Mouse (Mus musculus): Measurements from ENCODE around the gene Olfr642. TPM values are rescaled to one million over a fixed set of nuclear protein-coding genes. Genes with fewer than 3 reads are reported as not detected.

Olfr642 gene
- polyA plus RNA-seq, 1 experiment from 2014 or later: not detected

DNA sequence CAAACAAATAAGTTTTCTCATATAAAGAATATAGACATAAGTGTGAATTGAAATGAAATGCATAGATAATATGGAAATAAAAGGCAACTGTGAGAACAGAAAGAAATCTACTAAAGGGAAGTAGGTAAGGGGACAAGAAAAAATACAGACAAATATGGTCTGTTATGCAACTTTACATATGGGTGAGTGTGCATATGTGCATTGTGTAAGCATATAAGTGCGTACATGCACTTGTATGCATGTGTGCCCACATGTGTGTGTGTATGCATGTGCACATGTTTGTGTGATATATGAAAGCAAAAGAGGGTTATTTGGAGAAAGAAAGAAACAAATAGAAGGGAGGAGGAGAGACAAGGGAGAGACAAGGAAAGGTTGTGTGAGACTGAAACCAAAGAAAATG, 33.5 kb downstream of the Olfr642 start:
- 91% methylated on average over 1 of the region's 1 CpGs for WGBS
- no peak overlapping the region for H3K9ac ChIP-seq (replicated peaks; ENCODE audit: low read length)
- H3K9me3 ChIP-seq (ENCODE audit: low read length): no peaks in the 10 kb centered on the region
- H3K36me3 ChIP-seq (ENCODE audit: insufficient read depth, low read length): no peaks in the 10 kb centered on the region
- no peaks in the 10 kb centered on the region for H3K27me3 ChIP-seq (ENCODE audit: insufficient read depth, low read length)
- no peak overlapping the region for H3K27ac ChIP-seq (ENCODE audit: low read length)
- H3K4me3 ChIP-seq (ENCODE audit: low read length): no peak overlapping the region
- ATAC-seq (ENCODE audit: low FRiP score, low TSS enrichment): no peak
- H3K4me2 ChIP-seq (replicated peaks; ENCODE audit: low read depth, low read length): no peak overlapping the region
- no peaks in the 10 kb centered on the region for H3K4me1 ChIP-seq (ENCODE audit: insufficient read depth, low read length)

DNA sequence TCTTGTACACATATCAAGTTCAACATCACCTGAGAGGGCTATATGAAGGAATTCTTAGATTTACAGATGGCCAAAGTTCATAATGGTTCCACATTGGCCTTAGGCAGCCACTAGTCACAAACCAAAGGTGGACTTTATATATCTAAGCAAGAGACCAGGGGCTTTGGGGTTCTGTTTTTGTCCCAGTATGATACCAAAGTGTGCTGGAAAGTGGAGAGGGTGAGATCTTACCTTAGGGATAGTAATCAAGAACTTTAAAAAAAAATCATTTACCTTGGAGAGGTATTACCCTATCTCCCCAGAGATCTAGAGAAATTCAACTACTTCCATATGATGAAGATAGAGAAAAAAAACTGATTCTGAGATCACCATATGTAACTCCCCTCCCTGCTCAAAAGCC, 35.3 kb downstream of the Olfr642 start, which contains the start of gene Olfr639:
Gene Olfr639, minus strand, starts transcription at position 101 of the 400 bp plus-strand sequence.
- no peak for ATAC-seq (ENCODE audit: low FRiP score, low TSS enrichment)

DNA sequence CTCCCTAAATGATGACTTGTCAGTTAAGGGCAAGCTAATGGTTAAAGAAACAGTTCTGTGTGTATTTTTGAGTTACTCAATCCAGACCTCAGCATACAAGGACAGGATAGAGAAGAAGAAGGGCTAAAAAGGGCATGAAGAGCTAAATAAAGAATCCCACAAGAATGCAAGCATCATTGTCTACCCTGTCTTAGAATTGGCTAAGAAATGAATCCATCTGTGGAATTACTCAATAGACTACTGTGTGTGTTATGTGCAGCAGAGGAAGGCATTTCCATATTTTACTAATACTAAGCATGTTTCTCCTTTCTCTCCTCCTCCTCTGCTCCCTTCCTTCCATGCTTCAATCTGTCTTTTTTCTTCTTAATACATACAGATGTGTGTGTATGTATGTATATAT, 53.3 kb downstream of the Olfr642 start:
- H3K36me3 ChIP-seq (ENCODE audit: insufficient read depth, low read length): no peaks in the 10 kb centered on the region
- ATAC-seq (ENCODE audit: low FRiP score, low TSS enrichment): no peak
- H3K9ac ChIP-seq (replicated peaks; ENCODE audit: low read length): no peak overlapping the region
- no peaks in the 10 kb centered on the region for H3K27me3 ChIP-seq (ENCODE audit: insufficient read depth, low read length)
- H3K9me3 ChIP-seq (ENCODE audit: low read length): no peaks in the 10 kb centered on the region
- no peak overlapping the region for H3K27ac ChIP-seq (ENCODE audit: low read length)
- H3K4me3 ChIP-seq (ENCODE audit: low read length): no peak overlapping the region
- H3K4me2 ChIP-seq (replicated peaks; ENCODE audit: low read depth, low read length): no peak overlapping the region
- H3K4me1 ChIP-seq (ENCODE audit: insufficient read depth, low read length): no peaks in the 10 kb centered on the region

More for the DNA sequence above, 35.3 kb downstream of the Olfr642 start, which contains the start of gene Olfr639:
- Histone ChIP-seq H3K27me3 (ENCODE audit: insufficient read depth, low read length) (no peaks in the 10 kb centered on the region), H3K27ac (ENCODE audit: low read length) (no peak within 1 kb of the TSS), H3K9me3 (ENCODE audit: low read length) (no peaks in the 10 kb centered on the region), H3K9ac (replicated peaks; ENCODE audit: low read length) (no peak within 1 kb of the TSS), H3K36me3 (ENCODE audit: insufficient read depth, low read length) (no peaks in the 10 kb centered on the region), H3K4me1 (ENCODE audit: insufficient read depth, low read length) (no peaks in the 10 kb centered on the region), H3K4me3 (ENCODE audit: low read length) (no peak within 1 kb of the TSS), H3K4me2 (replicated peaks; ENCODE audit: low read depth, low read length) (no peak within 1 kb of the TSS)

DNA sequence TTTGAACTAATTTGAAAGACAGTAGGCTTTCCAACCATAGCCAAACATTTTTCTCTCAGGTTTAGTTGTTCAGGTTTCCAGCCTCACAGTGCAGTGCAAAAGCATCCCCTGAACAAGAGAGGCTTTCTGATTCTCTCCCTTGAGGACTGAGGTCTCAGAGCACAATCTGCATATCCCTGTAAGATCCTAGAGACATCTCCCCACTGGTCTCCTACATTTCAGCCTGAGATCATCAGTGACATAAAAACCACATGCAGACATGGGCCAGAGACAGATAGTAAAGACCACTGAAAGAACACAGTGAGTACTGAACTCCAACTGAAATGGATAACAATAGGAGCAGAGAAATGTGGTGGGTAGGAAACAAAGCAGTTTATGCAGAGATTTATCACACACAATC, 54.0 kb downstream of the Olfr642 start, which contains the start of gene Olfr638:
Gene Olfr638, plus strand, starts transcription at position 301 of the 400 bp plus-strand sequence.
- no peaks in the 10 kb centered on the region for H3K27me3 ChIP-seq (ENCODE audit: insufficient read depth, low read length)

More for the DNA sequence above, 54.0 kb downstream of the Olfr642 start, which contains the start of gene Olfr638:
- Histone ChIP-seq H3K36me3 (ENCODE audit: insufficient read depth, low read length) (no peaks in the 10 kb centered on the region), H3K4me1 (ENCODE audit: insufficient read depth, low read length) (no peaks in the 10 kb centered on the region), H3K9ac (replicated peaks; ENCODE audit: low read length) (no peak within 1 kb of the TSS), H3K4me2 (replicated peaks; ENCODE audit: low read depth, low read length) (no peak within 1 kb of the TSS), H3K9me3 (ENCODE audit: low read length) (no peaks in the 10 kb centered on the region), H3K27ac (ENCODE audit: low read length) (no peak within 1 kb of the TSS), H3K4me3 (ENCODE audit: low read length) (no peak within 1 kb of the TSS)
- no peak for ATAC-seq (ENCODE audit: low FRiP score, low TSS enrichment)

Other genes with a start within 250 kb of the Olfr642 start
- gene Hbb-bt, start 238.7 kb downstream of the Olfr642 start, polyA plus RNA-seq (2015; fragmentation: Nextera tagmentation; extraction: Ambion mirVana): 2,178 and 2,179 TPM in 2 replicates
- gene Hbb-bs, start 224.6 kb downstream of the Olfr642 start, polyA plus RNA-seq (2015; fragmentation: Nextera tagmentation; extraction: Ambion mirVana): 7,235 and 7,674 TPM in 2 replicates
- not detected in 2 replicates for gene Hbb-bh2, start 212.1 kb downstream of the Olfr642 start, polyA plus RNA-seq (2015; fragmentation: Nextera tagmentation; extraction: Ambion mirVana)
- 0.92 and 1.9 TPM in 2 replicates for gene Hbb-bh1, start 209.5 kb downstream of the Olfr642 start, polyA plus RNA-seq (2015; fragmentation: Nextera tagmentation; extraction: Ambion mirVana)
- 50.5 and 57.1 TPM in 2 replicates for gene Hbb-y, start 199.4 kb downstream of the Olfr642 start, polyA plus RNA-seq (2015; fragmentation: Nextera tagmentation; extraction: Ambion mirVana)
- not detected in 2 replicates for gene Olfr66, start 166.4 kb downstream of the Olfr642 start, polyA plus RNA-seq (2015; fragmentation: Nextera tagmentation; extraction: Ambion mirVana)
- gene Olfr64, start 158.2 kb downstream of the Olfr642 start, polyA plus RNA-seq (2015; fragmentation: Nextera tagmentation; extraction: Ambion mirVana): not detected in 2 replicates
- gene Olfr65, start 149.2 kb downstream of the Olfr642 start, polyA plus RNA-seq (2015; fragmentation: Nextera tagmentation; extraction: Ambion mirVana): not detected in 2 replicates
- gene Olfr631, start 123.8 kb downstream of the Olfr642 start, polyA plus RNA-seq (2015; fragmentation: Nextera tagmentation; extraction: Ambion mirVana): not detected in 2 replicates
- not detected in 2 replicates for gene Olfr632, start 118.3 kb downstream of the Olfr642 start, polyA plus RNA-seq (2015; fragmentation: Nextera tagmentation; extraction: Ambion mirVana)
- gene Olfr633, start 108.2 kb downstream of the Olfr642 start, polyA plus RNA-seq (2015; fragmentation: Nextera tagmentation; extraction: Ambion mirVana): not detected in 2 replicates
- gene Olfr635, start 81.5 kb downstream of the Olfr642 start, polyA plus RNA-seq (2015; fragmentation: Nextera tagmentation; extraction: Ambion mirVana): 0.01 TPM in 2 replicates
- not detected in 2 replicates for gene Olfr638, start 53.9 kb downstream of the Olfr642 start, polyA plus RNA-seq (2015; fragmentation: Nextera tagmentation; extraction: Ambion mirVana)
- not detected in 2 replicates for gene Olfr639, start 35.4 kb downstream of the Olfr642 start, polyA plus RNA-seq (2015; fragmentation: Nextera tagmentation; extraction: Ambion mirVana)
- not detected in 2 replicates for gene Olfr640, start 27.1 kb downstream of the Olfr642 start, polyA plus RNA-seq (2015; fragmentation: Nextera tagmentation; extraction: Ambion mirVana)
- not detected in 2 replicates for gene Olfr641, start 17.2 kb downstream of the Olfr642 start, polyA plus RNA-seq (2015; fragmentation: Nextera tagmentation; extraction: Ambion mirVana)
- not detected in 2 replicates for gene 4930516K23Rik, start 8.8 kb upstream of the Olfr642 start, polyA plus RNA-seq (2015; fragmentation: Nextera tagmentation; extraction: Ambion mirVana)
- not detected in 2 replicates for gene Olfr644, start 19.2 kb upstream of the Olfr642 start, polyA plus RNA-seq (2015; fragmentation: Nextera tagmentation; extraction: Ambion mirVana)
- gene Olfr645, start 32.8 kb upstream of the Olfr642 start, polyA plus RNA-seq (2015; fragmentation: Nextera tagmentation; extraction: Ambion mirVana): not detected in 2 replicates
- not detected in 2 replicates for gene Olfr646, start 52.2 kb upstream of the Olfr642 start, polyA plus RNA-seq (2015; fragmentation: Nextera tagmentation; extraction: Ambion mirVana)
- gene Ubqln5, start 77.2 kb upstream of the Olfr642 start, polyA plus RNA-seq (2015; fragmentation: Nextera tagmentation; extraction: Ambion mirVana): not detected in 2 replicates
- not detected in 2 replicates for gene Olfr643, start 84.7 kb upstream of the Olfr642 start, polyA plus RNA-seq (2015; fragmentation: Nextera tagmentation; extraction: Ambion mirVana)
- not detected in 2 replicates for gene Ubqln3, start 90.6 kb upstream of the Olfr642 start, polyA plus RNA-seq (2015; fragmentation: Nextera tagmentation; extraction: Ambion mirVana)
- not detected in 2 replicates for gene Ubqlnl, start 97.9 kb upstream of the Olfr642 start, polyA plus RNA-seq (2015; fragmentation: Nextera tagmentation; extraction: Ambion mirVana)
- not detected in 2 replicates for gene Olfm5, start 112.2 kb upstream of the Olfr642 start, polyA plus RNA-seq (2015; fragmentation: Nextera tagmentation; extraction: Ambion mirVana)
- 0.15 and 0.19 TPM in 2 replicates for gene Olfr648, start 130.7 kb upstream of the Olfr642 start, polyA plus RNA-seq (2015; fragmentation: Nextera tagmentation; extraction: Ambion mirVana)
- gene Olfr649, start 143.3 kb upstream of the Olfr642 start, polyA plus RNA-seq (2015; fragmentation: Nextera tagmentation; extraction: Ambion mirVana): not detected in 2 replicates
- 2.3 and 2.6 TPM in 2 replicates for gene Trim6, start 166.1 kb upstream of the Olfr642 start, polyA plus RNA-seq (2015; fragmentation: Nextera tagmentation; extraction: Ambion mirVana)
- 1.9 and 2.5 TPM in 2 replicates for gene Trim34a, start 191.8 kb upstream of the Olfr642 start, polyA plus RNA-seq (2015; fragmentation: Nextera tagmentation; extraction: Ambion mirVana)
- 0.22 and 0.37 TPM in 2 replicates for gene Trim5, start 235.4 kb upstream of the Olfr642 start, polyA plus RNA-seq (2015; fragmentation: Nextera tagmentation; extraction: Ambion mirVana)